Mouse (Mus musculus): ENCODE measurements around the gene Tmprss12. TPM values are rescaled to one million over a fixed set of nuclear protein-coding genes. Genes with fewer than 3 reads are reported as not detected.
"Not testable (repeated sequence)": the region's sequence is repeated elsewhere in the genome, so short reads cannot be mapped to it uniquely, and the experiment has no call there.

Gene Tmprss12
- not detected for total RNA-seq (2021)
- long read RNA-seq, experiment 1 = 0 reads
- long read RNA-seq, experiment 2 = 0 reads

DNA sequence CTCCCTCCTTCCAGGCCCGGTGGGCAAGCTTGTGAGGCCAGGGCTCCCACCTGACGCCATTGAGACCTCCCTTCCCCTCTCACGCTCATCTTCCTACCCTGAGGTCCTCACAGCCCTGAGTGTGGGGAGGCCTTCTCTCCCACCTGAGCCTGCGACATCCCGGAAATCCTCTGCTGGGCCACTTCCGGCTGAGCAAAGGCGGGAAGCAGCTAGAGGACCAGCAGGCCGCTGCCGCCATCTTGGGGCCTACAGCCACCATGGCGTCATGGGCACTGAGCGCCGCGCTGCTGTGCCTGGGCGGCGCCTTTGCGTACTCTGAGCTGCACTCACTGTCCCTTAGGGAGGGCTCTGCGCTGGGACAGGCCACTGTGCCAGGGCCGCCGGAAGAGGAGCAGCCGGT lies at the start of gene Tmprss12:
TSS of gene Tmprss12 (plus strand) at position 212 of the 400 bp plus-strand sequence.
- no peak for DNase-seq
- intact Hi-C loops (cut with DNase I; ENCODE audit: low total_unique reads) = no loop called here

DNA sequence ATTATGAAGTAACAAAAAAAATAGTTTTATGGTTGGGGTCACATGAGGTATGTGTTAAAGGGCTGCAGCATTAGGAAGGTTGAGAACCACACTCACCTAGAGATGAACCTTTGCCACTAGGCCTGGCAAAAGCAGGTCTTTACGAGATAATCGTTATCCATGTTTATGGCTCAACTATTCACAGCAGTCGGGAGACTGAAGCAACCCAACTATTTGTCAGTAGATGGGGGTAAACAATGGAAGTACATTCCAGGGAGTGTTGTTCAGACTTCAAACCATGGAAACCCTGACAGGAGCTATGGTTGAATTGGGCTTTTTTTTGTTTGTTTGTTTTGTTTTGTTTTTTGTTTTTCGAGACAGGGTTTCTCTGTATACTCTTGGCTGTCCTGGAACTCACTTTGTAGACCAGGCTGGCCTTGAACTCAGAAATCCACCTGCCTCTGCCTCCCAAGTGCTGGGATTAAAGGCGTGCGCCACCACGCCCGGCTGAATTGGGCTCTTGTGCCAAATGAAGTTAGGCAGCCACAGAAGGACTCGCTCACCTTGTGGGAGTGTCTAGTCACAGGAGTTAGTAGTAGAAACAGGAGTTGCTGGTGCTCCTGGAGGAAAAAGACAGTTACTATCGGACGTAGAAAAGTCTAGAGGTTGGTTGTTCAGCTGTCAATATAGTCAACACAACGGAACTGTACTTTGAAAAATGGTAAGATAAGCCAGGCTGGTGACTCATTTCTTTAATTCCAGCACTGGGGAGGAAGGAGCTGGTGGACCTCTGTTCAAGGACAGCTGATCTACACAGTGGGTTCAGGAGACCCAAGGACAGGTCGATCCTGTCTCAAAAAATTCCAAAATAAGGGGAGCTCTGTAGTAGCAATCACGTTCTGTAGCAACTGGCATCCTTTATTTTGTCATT lies 48.8 kb upstream of the Tmprss12 start:
- no peak for DNase-seq
- intact Hi-C loops (cut with DNase I; ENCODE audit: low total_unique reads) = no loop called here

DNA sequence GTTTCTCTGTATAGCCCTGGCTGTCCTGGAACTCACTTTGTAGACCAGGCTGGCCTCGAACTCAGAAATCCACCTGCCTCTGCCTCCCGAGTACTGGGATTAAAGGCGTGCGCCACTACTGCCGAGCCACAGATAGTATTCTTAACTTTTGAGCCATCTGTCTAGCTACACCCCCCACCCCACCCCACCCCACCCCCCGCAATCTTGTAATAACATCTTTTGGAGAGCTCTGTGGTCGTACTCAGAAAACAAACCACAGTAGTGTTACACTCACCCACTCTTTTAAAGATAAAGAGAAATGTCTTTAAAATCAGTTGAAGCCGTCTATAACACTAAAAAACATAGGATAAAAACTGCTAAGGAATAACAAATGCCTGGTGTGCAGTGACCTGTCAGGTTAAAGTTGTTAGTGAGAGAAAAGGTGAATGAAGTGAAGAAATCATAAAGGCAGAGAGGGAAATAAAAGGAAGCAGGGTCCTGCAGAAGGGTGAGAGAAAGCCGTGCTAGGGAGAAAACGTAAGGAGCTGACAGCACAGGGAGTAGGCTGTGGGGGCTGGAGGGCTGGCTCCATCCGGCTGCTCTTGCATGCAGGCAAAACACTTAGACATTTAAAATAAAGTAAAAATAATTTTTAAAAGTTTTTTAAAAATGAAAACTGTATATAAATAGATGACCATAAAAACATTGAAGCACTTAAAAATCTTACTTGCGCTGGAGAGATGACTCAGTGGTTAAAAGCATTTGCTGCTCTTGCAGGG lies 45.2 kb upstream of the Tmprss12 start:
- intact Hi-C loops (cut with DNase I; ENCODE audit: low total_unique reads) = no loop called here
- no peak for DNase-seq

DNA sequence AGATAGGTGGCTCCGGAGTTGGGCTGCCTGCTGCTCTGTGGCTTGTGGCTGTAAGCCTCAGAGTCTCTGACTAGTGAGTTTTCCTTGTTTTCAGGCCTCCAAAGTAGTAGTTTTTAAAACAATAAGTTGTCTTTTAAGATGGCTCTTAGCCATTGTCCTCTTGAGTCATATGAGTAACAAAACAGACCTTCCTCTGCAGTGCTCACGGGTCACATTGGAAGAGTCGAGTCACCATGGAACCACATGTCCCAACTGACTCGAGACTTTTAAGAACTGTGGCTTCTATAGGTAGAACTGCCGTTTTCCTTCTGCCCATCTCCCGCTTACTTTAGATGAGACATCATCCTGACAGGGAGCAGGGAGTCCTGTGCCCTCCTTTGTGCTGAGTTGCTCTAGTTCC lies 43.7 kb upstream of the Tmprss12 start:
- no peak for DNase-seq
- intact Hi-C loops (cut with DNase I; ENCODE audit: low total_unique reads) = no loop called here

DNA sequence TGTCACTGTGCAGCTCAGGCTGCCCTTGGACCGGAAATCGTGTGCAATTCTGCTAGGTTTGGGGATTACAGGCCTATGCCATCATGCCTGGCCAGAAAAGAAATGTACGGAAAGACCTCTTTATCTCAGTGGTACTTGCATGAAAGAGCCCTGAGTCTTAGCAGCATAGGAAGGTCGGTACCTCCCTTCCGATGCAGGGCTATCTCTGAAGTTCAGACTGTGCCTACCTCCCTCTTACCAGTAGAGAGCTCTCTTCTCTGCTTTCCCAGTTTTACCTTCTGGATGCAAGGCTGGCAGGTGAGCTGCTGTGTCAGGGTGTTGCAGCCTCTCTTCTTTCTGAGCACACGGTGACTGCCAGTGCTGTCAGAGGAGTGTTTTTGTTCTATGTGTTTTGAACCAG lies 38.9 kb upstream of the Tmprss12 start:
- intact Hi-C loops (cut with DNase I; ENCODE audit: low total_unique reads) = no loop called here
- no peak for DNase-seq

DNA sequence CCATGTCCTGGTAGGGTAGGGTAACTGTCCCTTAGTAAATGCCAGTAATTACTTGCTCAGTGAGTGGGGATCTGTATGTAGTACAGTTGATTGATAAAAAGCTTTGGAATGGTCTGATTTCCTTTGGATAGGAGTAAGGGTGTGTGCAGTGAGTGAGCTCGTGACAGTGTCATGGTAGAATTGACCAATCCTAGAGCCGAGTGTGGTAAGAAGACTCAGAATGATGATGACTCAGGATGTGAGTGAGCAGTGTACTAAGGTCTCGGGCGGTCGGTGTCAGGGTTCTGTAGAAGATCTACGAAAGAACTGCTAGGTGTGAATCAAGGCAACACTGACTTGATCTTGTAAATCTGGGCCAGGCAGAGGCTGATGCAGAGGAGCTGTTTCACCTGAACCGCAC lies 34.7 kb upstream of the Tmprss12 start:
- intact Hi-C loops (cut with DNase I; ENCODE audit: low total_unique reads) = no loop called here
- no peak for DNase-seq

DNA sequence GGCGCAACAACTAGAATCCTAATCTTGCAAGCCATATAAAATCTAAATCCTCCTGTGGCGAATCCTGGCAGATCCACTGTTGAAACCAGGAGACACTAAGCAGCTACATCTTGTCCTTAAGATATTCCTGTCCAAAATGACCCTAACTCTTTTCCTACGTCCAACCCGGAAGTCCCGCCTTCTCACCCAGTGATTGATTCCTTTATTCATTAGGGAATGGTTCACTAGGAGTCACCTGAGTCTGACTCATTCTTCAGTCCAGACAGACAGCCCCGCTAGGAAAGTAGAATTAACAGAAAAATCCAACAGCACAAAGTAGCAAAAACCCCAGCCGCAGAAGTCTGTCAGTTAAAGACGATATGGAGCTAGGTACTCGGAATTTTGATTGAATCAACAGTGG lies 33.3 kb upstream of the Tmprss12 start:
- no peak for DNase-seq
- intact Hi-C loops (cut with DNase I; ENCODE audit: low total_unique reads) = no loop called here

DNA sequence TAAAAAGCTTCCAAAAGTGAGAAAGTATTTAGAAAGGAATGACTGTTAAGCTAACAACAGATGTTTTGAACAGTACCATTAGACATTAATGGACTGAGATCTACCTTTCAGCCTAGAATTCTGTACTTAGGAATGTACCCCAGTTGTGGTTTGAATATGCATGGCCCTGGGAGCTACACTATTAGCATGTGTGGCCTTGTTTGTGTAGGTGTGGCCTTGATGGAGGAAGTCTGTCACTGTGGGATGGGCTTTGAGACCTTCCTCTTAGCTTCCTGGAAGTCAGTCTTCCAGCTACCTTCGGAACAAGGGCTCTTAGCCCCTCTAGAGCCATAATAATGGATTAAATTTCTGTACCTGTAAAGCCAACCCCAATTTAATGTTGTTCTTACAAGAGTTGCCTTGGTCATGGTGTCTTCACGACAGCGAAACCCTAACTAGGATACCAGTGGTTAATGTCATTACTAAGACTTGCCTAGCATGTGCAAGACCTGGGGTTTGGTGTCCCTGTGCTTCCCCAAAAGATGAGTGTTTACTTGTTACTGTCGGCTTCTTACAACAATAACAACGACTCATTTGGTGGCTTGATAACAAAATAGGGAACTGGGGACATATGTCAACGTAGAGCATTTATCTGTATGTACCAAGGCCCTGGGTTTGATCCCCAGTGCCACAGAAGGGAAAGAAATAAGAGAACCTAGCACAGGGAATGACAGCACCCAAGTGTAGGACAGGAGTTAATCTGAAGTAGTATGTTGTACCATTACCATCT lies 31.8 kb upstream of the Tmprss12 start:
- no peak for DNase-seq
- intact Hi-C loops (cut with DNase I; ENCODE audit: low total_unique reads) = no loop called here

DNA sequence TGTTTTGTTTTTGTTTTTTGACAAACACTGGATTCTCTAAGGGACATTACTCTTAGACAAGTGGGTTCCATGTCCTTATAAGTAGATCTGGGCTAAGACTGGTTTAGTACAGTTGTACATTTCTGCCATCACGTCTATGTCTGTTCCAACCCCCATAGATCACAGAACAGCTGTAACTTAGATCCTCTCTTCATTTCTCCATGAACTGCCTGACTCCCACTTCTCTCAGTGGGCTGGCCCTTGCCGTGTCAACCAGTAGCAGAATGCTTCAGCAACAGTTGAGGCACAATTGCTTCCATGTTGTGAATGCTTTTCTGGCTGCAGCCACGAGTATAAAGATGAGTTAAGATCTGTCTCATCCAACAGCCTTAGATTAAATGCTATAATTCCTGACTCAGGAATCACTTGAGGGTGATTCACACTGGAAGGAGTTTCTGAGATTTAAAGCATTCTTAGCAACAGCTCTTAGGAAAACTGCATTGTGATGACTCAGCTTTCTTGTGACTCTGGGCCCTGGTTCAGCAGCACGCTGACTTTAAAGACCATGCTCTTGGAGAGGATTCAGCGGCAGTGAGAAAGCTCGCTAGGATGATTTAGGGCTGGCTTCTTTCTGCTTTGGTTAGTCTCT lies 29.4 kb upstream of the Tmprss12 start:
- intact Hi-C loops (cut with DNase I; ENCODE audit: low total_unique reads) = no loop called here

DNA sequence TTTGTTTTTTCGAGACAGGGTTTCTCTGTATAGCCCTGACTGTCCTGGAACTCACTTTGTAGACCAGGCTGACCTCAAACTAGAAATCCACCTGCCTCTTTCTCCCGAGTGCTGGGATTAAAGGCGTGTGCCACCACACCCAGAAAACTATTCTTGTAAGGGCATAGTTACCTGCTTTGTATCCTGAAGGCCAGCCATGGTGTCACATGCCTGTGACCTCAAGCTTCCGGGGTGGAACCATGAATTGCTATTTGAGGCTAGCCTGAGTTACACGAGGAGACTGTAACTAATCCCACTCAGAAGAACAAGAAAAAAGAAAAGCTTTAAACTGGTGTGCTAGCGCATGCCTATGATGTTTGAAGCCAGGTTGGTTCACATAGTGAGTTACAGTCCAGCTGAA lies 24.3 kb upstream of the Tmprss12 start:
- intact Hi-C loops (cut with DNase I; ENCODE audit: low total_unique reads) = no loop called here
- no peak for DNase-seq

More for the DNA sequence above, 29.4 kb upstream of the Tmprss12 start:
- no peak for DNase-seq

DNA sequence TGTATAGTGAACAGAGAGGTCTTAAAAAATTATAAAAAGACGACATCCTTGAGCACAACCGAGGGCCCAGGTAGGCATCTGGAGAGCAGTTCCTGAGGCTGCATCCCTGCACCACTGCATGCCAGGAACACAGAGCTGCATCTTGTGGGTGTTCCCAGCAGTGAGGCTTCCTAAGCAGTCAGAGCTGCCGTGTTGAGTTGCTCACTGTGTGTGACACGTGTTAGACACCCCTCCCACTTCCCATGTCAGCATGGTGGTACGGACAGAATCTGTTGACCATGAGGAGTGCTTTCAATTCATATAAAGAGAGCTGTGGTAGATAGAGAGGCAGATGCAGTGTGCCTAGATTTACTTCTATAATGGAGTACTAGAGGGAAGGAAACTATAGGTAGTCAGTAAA lies 23.3 kb upstream of the Tmprss12 start:
- intact Hi-C loops (cut with DNase I; ENCODE audit: low total_unique reads) = no loop called here
- DNase-seq = no peak

DNA sequence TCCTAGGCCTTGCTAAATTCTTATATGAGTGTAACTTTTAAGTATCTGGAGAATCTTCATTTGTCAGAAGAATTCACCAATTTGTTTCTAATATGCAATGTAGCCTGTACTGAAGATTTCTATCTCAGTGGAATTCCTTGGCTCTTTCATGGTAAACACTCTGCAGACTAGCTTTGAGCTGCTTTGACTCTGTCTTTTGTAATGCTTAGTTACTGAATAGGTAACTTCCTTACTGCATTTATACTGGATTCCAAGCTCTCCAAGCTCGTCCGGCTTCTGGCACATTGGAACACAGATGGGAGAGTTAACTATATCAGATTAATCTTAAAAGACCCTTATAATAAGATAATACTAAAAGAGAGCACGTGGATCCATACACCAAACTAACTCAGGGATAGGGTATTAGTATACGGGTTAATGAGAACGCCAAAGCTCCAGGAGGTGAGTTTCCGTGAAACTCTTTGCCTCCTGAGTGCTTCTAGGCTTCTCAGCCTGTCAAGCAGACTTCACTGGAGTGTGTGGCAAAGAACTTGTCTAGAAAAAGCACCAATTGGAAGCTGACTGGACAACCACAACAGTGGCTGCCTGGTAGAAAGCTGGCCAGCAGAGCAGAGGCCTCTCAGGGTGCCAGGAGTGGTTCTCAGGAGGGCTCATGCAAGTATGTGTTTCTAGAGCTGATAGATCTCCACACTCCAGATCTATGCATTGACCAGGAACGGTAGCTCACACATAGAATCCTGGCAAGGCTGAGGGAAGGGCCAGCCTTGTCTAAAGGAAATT lies 21.8 kb upstream of the Tmprss12 start:
- no peak for DNase-seq
- intact Hi-C loops (cut with DNase I; ENCODE audit: low total_unique reads) = no loop called here

DNA sequence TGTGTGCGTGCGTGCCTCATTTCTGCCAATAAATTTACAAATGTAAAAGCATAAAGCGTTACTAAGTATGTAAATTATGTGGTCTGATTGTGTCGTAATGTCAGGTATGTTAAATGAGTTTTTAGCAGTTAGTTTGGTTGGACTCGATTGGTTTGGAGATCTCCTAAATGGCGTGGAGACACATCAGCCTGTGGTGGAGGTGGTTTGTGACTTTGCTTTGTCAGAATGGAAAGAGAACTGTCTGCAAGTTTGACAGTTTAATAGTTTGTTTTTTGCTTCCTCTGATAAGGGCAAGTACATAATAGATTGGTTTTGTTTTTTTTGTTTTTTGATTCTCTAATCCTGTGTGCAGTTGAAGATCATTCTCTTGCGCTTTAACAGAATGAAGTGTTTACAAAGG lies 20.3 kb upstream of the Tmprss12 start:
- intact Hi-C loops (cut with DNase I; ENCODE audit: low total_unique reads) = loop anchor here (10.0 kb wide), 1 partner anchor 114 kb away; no protein-coding TSS in a partner anchor
- DNase-seq = not testable (repeated sequence)

DNA sequence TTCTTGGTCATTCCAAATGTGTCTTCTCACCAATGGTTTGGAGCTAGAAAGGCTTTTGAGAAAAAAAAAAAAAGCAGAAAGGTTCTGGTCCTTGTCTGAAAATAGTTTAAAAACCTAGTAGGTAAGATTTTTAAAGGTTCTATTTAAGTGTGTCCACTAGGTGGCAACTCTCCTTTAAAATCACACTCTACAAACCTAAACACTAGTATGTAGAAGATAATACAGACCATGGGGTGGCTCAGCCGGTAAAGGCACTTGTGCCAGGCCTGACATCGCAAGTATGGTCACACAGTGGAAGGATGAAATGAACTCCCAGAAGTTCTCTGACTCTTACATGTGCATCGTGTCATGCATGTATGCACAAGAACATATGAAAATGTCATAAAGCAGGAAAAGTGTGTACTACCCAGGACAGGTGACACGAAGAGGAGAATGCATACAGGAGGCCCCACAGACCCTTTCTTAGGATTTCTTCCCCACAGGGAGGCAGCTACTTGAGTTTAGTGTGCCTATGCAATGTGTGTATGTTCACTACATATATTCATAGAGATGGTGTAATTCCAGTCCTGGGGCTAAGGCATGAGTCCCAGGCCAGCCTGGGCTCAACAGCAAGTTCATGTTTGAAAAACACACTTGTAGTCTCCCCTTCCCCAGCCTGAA lies 17.3 kb upstream of the Tmprss12 start:
- no peak for DNase-seq
- intact Hi-C loops (cut with DNase I; ENCODE audit: low total_unique reads) = loop anchor here (10.0 kb wide), 1 partner anchor 111 kb away; no protein-coding TSS in a partner anchor

DNA sequence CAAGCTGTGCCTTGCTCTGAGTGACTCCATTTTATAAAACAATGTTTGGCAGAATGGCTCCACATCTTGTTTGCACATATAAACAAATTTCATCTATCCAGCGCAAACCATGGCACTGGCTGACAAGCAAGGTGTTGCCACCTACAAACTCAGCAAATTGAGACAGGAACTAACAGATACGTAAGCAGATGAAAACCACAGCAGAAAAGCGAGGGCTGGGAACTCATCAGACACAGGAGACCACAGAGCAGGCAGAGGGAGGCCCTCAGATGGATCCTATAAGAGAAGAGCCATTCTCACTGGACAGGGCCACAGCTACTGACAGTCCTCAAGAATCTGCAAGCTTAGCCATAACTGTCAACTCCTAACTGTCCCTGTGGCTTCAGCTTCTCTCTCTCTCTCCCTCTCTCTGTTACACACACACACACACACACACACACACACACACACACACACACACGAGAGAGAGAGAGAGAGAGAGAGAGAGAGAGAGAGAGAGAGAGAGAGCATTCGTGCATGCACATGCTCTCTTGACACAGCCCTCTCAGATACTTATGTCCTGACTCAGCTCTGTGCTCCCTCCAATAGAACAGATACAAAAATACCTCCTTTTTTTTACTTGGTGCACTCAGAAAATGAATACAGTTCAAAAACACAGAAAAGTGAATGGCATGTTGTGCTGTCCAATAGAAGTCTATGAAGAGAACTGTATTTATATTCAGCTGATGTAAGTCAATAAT lies 14.9 kb upstream of the Tmprss12 start:
- intact Hi-C loops (cut with DNase I; ENCODE audit: low total_unique reads) = loop anchor here (5.0 to 10.0 kb wide), 2 partner anchors 109 to 192 kb away; no protein-coding TSS in a partner anchor

DNA sequence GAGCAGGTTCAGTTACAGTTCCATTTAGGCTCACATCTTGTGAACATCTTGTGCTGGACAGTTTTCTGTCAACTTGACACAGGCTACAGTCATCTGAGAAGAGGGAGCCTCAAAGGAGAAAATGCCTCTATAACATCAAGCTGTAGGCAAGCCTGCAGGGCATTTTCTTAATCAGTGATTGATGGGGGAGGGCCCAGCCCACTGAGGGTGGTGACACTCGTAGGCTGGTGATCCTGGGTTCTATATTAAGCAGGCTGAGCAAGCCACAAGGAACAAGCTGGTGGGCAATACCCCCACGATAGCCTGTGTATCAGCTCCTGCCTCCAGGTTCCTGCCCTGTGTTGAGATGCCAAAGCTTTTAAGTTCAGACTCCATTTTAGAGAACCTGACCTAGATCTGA lies 11.7 kb upstream of the Tmprss12 start:
- intact Hi-C loops (cut with DNase I; ENCODE audit: low total_unique reads) = loop anchor here (5.0 to 10.0 kb wide), 2 partner anchors 106 to 188 kb away; no protein-coding TSS in a partner anchor
- no peak for DNase-seq

More for the DNA sequence above, 14.9 kb upstream of the Tmprss12 start:
- DNase-seq = no peak

DNA sequence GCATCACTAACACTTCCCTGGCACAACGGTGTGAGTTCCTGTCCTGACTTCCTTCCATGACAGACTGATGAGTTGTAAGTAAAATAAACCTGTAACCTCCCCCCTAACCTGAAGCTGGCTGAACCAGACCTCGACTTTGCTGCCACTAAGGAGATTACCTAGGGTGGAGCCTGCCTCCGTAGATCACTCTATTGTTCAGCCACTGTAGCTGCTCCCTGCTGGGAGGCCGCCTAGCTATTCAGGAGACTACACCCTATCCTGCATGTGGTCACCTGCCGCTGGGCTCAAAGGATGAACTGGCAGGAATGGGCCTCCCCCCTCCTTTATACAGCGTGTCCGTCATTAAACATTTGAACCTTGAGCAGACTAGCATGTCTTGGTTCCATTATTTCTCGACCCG lies 10.9 kb upstream of the Tmprss12 start:
- DNase-seq = no peak
- intact Hi-C loops (cut with DNase I; ENCODE audit: low total_unique reads) = loop anchor here (5.0 to 10.0 kb wide), 2 partner anchors 105 to 188 kb away; no protein-coding TSS in a partner anchor

All from gastrocnemius, postnatal 14 days (tissue).